Mouse (Mus musculus) frontal cortex, adult (tissue): ENCODE measurements at regions not wholly inside any gene's neighbourhood (a gene's known extent, or its start where the extent isn't known, plus 50 kb on each side); places are given as distances from the start of the nearest gene placed in this dataset.
"Not testable (repeated sequence)": the region's sequence is repeated elsewhere in the genome, so short reads cannot be mapped to it uniquely, and the experiment has no call there.

Source experiments
- ATAC-seq: cut with Nextera tagmentation; 2 replicates; pipeline ENCODE4 v1.9.2; 2017; ENCODE audit warnings: mild to moderate bottlenecking, moderate library complexity, mixed read lengths; ENCODE audit not compliant: low TSS enrichment

GRCm38 (mm10) chr12:14250124-14250523 lies 98.3 kb upstream of the Fam84a start:
- no peak for ATAC-seq

GRCm38 (mm10) chr12:14242720-14243119 lies 90.9 kb upstream of the Fam84a start:
- ATAC-seq = not testable (repeated sequence)

DNA sequence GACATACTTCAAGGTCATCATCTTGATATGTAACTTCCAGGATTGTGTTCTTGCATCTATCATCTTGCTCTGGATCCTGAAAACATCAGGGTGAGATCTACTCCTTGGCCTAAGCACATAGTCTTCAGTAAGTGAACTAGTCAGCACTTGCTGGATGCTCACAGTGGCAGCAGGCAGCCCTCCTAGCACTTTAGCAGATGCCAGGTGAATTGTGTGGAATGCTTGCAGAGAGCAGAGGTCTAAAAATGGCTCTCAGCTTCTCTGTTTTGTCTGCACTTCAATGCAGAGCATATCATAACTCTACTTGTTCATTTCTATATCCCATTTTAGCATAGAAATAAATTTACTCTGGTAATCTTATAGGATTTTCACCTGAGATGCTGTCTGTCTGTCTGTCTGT lies 85.8 kb upstream of the Fam84a start:
- peak; percentile 84 for ATAC-seq

- ATAC-seq = peak; percentile 90
These were observed 83.5 kb upstream of the Fam84a start for GRCm38 (mm10) chr12:14235351-14235750.

DNA sequence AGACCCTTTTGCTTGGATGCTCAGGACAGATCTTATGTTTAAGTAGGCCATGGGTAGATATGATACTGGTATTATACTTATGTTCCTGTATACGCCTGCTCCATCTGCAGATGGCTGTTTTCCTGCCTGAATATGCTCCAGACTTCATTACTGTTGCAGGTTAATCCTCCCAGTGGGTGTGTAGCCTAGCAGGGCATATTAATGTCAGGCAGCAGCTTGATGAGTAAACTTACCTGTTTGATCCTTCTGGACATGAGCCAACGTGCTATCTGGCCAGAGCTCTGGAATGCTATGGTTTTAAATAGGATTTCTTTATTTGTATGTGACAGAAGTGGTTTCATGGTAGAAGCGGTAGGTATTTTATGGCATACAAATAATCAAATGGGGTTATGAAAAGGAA lies 60.8 kb upstream of the Fam84a start:
- ATAC-seq = no peak

- no peak for ATAC-seq
These were observed 58.0 kb upstream of the Fam84a start for GRCm38 (mm10) chr12:14209881-14210280.

GRCm38 (mm10) chr12:14207288-14207687 lies 55.4 kb upstream of the Fam84a start:
- ATAC-seq = no peak

- no peak for ATAC-seq
These were observed 52.6 kb upstream of the Fam84a start for GRCm38 (mm10) chr12:14204491-14204890.
